Mouse (Mus musculus) heart, postnatal 0 days (tissue): ENCODE measurements around the gene Haus5. TPM values are rescaled to one million over a fixed set of nuclear protein-coding genes. Genes with fewer than 3 reads are reported as not detected.

Experiments used
- ATAC-seq: fragments of 200-750 bp; cut with Nextera tagmentation; 2 replicates; pipeline ENCODE4 v1.8.0; 2017; ENCODE audit warnings: low read depth, moderate number of reproducible peaks, moderate library complexity; ENCODE audit not compliant: insufficient read depth
- DNase-seq: peaks from one replicate; pipeline ENCODE4 v3.0.0-alpha.2; 2016; ENCODE audit warnings: low spot score
- H3K27ac ChIP-seq: fragments of 300-500 bp; sonication (generic); 2 replicates; pipeline ENCODE4 v1.5.1; 2014; ENCODE audit warnings: low read depth, mild to moderate bottlenecking
- H3K27me3 ChIP-seq: fragments of 300-500 bp; sonication (generic); 2 replicates; pipeline ENCODE4 v1.6.1; 2014; ENCODE audit warnings: low read length, mixed read lengths; ENCODE audit not compliant: control insufficient read depth, insufficient read depth
- H3K36me3 ChIP-seq: fragments of 300-500 bp; sonication (generic); replicated peaks from 2 replicates; pipeline ENCODE4 v1.6.1; 2014; ENCODE audit warnings: low read length, mixed read lengths; ENCODE audit not compliant: control insufficient read depth, insufficient read depth
- H3K4me1 ChIP-seq: fragments of 300-500 bp; sonication (generic); 2 replicates; pipeline ENCODE4 v1.6.1; 2014; ENCODE audit warnings: antibody characterized with exemption; ENCODE audit not compliant: control insufficient read depth, insufficient read depth
- H3K4me2 ChIP-seq: fragments of 300-500 bp; sonication (generic); 2 replicates; pipeline ENCODE4 v1.6.1; 2014; ENCODE audit warnings: low read depth, mild to moderate bottlenecking, low read length, moderate library complexity
- H3K4me3 ChIP-seq: fragments of 300-500 bp; sonication (generic); 2 replicates; pipeline ENCODE4 v1.5.1; 2014; ENCODE audit warnings: low read depth, low read length
- H3K9ac ChIP-seq: fragments of 300-500 bp; sonication (generic); replicated peaks from 2 replicates; pipeline ENCODE4 v1.6.1; 2014; ENCODE audit warnings: low read depth, low read length, mixed read lengths
- H3K9me3 ChIP-seq: fragments of 300-500 bp; sonication (generic); replicated peaks from 2 replicates; pipeline ENCODE4 v1.6.1; 2016; ENCODE audit warnings: low read length; ENCODE audit not compliant: control insufficient read depth
- CTCF ChIP-seq: IDR thresholded peaks from 2 replicates; pipeline ENCODE4 v1.5.1; 2016; ENCODE audit warnings: antibody characterized with exemption, control low read depth, low read depth
- EP300 ChIP-seq: IDR thresholded peaks from 2 replicates; pipeline ENCODE4 v1.6.1; 2016; ENCODE audit warnings: antibody characterized with exemption, low read depth
- WGBS: fragments of 180-500 bp; shearing (Covaris S2); extraction: QIAGEN DNeasy Blood & Tissue Kit; methylation state at CpG from one replicate; pipeline ENCODE4 v1.1.7; 2014; 5-methylcytosine and 5-hydroxymethylcytosine counted together
- polyA plus RNA-seq: library from polyadenylated mRNA; unstranded; fragments of >200 nt; fragmentation: Nextera tagmentation; extraction: Ambion mirVana; gene quantifications from 2 replicates; pipeline ENCODE4 v1.2.1, GENCODE M21; 2015
- total RNA-seq: library from RNA; depleted of rRNA; stranded (reverse); fragments of >200 nt; gene quantifications from 2 replicates; pipeline ENCODE4 v1.2.3, GENCODE M21; 2014; ENCODE audit warnings: low replicate concordance

Gene Haus5
- total and polyA plus RNA-seq, 2 experiments from 2014 or later = 9.5 to 19.8 TPM

DNA sequence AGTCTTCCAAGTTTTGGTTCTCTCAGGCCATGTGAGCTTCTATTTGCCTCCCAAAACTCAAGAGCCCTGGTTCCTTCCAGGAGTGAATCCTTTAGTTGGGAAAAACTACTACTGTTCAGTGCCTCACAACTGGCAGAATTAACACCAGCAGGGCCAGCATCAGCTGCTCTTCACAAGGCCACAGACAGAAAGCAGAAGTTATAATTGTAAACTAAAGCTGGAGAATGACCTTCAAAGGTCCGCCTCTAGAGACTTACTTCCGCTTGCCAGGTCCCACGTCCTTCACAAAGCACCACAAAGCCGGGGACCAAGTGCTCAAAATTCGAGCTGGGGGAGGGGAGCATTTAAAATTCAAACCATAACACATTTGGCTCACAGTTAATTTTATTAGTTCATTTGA is 33.3 kb upstream of the Haus5 start:
- ATAC-seq = no peak
- WGBS = 48% methylated on average over 5 of the region's 5 CpGs
- Histone ChIP-seq H3K27me3 (no peaks in the 10 kb centered on the region), H3K27ac (0 out of 2 replicates have a peak overlapping the region, but pooled peaks have one; percentile 6), H3K4me1 (0 out of 2 replicates have a peak, but pooled peaks cover 3% of the 10 kb centered on the region), H3K9ac (no peak overlapping the region), H3K36me3 (no peaks in the 10 kb centered on the region), H3K9me3 (no peaks in the 10 kb centered on the region), H3K4me3 (no peak overlapping the region), H3K4me2 (no peak overlapping the region)
- peak; percentile 30 for DNase-seq
- TF ChIP-seq EP300 = no peak
- no peak for TF ChIP-seq CTCF

DNA sequence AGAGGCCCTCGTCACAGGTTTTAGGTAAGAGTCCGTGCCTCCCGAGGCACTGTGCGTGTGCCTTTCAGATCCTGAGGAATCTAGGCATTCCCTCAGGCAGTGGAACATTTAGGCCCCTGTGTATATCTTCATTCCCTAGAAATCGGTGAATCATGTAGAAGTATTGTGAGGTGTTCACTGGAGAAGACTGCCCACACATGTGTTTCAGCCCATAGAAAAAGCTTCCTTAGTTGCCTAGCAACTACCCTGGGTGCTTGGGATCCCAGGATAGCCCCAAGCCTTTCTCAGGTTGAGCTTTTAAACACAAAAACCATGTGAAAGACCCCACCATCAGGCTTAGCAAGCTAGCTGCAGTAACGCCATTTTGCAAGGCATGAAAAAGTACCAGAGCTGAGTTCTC is 23.5 kb upstream of the Haus5 start:
- Histone ChIP-seq H3K4me1 (no peaks in the 10 kb centered on the region), H3K27ac (no peak overlapping the region), H3K4me3 (no peak overlapping the region), H3K4me2 (no peak overlapping the region), H3K36me3 (no peaks in the 10 kb centered on the region), H3K9ac (no peak overlapping the region), H3K27me3 (no peaks in the 10 kb centered on the region), H3K9me3 (no peaks in the 10 kb centered on the region)
- 76% methylated on average over 6 of the region's 6 CpGs for WGBS
- TF ChIP-seq EP300 = no peak
- no peak for TF ChIP-seq CTCF
- ATAC-seq = no peak
- DNase-seq = no peak

DNA sequence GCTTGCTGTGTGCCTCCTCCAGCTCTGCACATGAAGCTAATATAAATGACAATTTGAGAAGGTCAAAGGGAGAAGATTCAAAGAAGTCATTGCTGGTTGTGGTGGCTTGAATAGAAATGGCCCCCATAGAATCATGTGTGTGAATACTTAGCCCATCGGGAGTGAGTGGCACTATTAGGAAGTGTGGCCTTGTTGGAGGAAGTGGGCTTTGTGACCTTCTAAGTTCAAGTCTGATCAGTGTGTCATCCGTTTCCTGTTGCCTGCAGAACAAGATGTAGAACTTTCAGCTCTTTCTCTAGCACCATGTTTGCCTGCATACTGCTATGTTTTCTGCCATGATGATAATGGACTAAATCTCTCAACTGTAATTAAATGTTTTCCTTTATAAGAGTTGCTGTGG is 18.6 kb upstream of the Haus5 start:
- no peaks in the 10 kb centered on the region for H3K4me1 ChIP-seq
- no peaks in the 10 kb centered on the region for H3K27me3 ChIP-seq
- H3K9me3 ChIP-seq = no peaks in the 10 kb centered on the region
- ATAC-seq = no peak
- H3K9ac ChIP-seq = no peak overlapping the region
- H3K27ac ChIP-seq = no peak overlapping the region
- H3K4me2 ChIP-seq = no peak overlapping the region
- no peak for DNase-seq
- H3K4me3 ChIP-seq = no peak overlapping the region
- 69% methylated on average over 2 of the region's 2 CpGs for WGBS
- no peaks in the 10 kb centered on the region for H3K36me3 ChIP-seq
- no peak for TF ChIP-seq EP300

DNA sequence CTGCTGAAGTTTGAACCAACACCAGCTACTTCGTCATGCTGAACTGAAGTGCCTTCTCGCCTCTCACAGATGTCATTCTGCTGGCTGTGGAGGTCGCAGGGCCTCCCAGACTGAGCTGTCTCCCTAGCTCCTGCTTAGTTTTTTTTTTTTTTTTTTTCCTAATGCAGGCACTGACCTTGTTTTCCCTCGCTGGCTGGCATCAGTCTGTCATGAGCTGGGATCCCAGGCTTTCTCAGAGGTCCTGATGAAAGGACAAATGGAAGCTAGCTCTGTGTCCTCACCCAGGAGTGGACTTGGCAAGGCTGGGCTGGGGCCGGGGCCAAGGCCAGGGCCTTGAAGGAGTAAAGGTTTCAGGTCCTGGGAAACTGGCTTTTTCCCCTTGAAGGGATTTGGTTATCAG is 17.1 kb upstream of the Haus5 start:
- DNase-seq = peak; percentile 45
- Histone ChIP-seq H3K4me1 (no peaks in the 10 kb centered on the region), H3K36me3 (no peaks in the 10 kb centered on the region), H3K4me2 (no peak overlapping the region), H3K9me3 (no peaks in the 10 kb centered on the region; the same call in 1 of the 2 replicates), H3K27ac (no peak overlapping the region; the same call in 1 of the 2 replicates), H3K4me3 (no peak overlapping the region), H3K9ac (no peak overlapping the region), H3K27me3 (no peaks in the 10 kb centered on the region)
- no peak for TF ChIP-seq EP300
- no peak for TF ChIP-seq CTCF
- peak; percentile 68 for ATAC-seq
- 32% methylated on average over 5 of the region's 5 CpGs for WGBS

DNA sequence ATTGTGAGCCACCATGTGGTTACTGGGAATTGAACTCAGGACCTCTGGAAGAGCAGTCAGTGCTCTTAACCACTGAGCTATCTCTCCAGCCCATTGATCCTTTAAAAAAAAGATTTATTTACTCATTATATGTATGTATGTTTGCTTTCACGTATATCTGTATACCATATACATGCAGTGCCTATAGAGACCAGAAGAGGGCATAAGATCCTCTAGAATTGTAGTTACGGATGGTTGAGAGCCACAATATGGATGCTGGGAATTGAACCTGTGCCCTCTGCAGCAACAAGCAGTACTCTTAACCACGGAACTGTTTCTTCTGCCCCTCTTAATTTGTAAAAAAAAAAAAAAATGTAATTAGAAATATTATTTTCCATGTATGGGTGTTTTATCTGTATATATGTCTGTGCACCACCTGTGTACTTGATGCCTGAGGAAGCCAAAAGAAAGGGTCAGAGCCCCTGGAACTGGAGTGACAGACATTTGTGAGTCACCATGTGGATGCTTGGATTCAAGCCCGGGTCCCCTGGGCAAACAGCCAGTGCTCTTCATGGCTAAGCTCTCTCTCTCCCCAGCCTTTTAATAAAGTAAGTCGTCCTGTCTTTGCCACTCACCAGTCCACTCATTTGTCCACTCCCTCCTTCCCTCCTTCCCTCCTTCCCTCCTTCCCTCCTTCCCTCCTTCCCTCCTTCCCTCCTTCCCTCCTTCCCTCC is 13.6 kb upstream of the Haus5 start:
- ATAC-seq = peak; percentile 44; the same call in 1 of the 2 replicates

DNA sequence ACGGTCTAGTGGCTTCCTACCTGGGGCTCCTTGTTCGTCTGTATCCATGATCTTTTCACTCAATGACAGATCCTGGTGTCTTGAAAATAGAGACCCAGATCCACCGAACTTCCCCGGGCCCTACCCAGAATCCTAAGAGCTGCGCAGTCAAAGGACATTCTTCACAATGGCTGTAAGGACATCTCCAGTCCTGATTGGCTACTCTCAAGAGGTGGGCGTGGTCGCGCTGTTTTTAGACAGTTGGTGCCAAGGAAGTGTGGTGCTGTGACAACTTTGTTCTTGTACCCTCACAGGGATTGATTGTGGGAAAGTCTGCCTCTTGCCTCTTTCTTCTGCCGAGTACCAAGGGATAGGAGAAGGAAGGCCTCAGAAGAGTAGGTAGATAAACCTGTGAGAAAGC is 6.7 kb upstream of the Haus5 start, which contains the start of gene Pmis2:
Pmis2 (minus strand) TSS at position 126 of the 400 bp plus-strand sequence.
- Histone ChIP-seq H3K9ac (no peak within 1 kb of the TSS), H3K27me3 (no peaks in the 10 kb centered on the region), H3K36me3 (no peaks in the 10 kb centered on the region), H3K9me3 (no peaks in the 10 kb centered on the region), H3K4me3 (no peak within 1 kb of the TSS), H3K4me1 (no peaks in the 10 kb centered on the region), H3K4me2 (no peak within 1 kb of the TSS), H3K27ac (no peak within 1 kb of the TSS)
- no peak for DNase-seq
- 64% methylated on average over 9 of the region's 9 CpGs for WGBS
- no peak for TF ChIP-seq EP300
- no peak for TF ChIP-seq CTCF
- ATAC-seq = no peak

More for the DNA sequence above, 13.6 kb upstream of the Haus5 start:
- Histone ChIP-seq H3K4me3 (no peak overlapping the region), H3K9ac (no peak overlapping the region), H3K4me2 (no peak overlapping the region), H3K4me1 (no peaks in the 10 kb centered on the region), H3K27ac (no peak overlapping the region), H3K27me3 (no peaks in the 10 kb centered on the region), H3K36me3 (no peaks in the 10 kb centered on the region), H3K9me3 (no peaks in the 10 kb centered on the region; the same call in 1 of the 2 replicates)
- DNase-seq = peak; percentile 69
- WGBS = 42% methylated on average over 5 of the region's 5 CpGs
- no peak for TF ChIP-seq EP300
- TF ChIP-seq CTCF = no peak
